Mouse (Mus musculus) ovary, postnatal 10 days (tissue): ENCODE measurements around the gene Mrpl52.

Experiments used
- DNase-seq: peaks from one replicate; pipeline ENCODE4 v3.0.0; 2022; ENCODE audit warnings: low spot score

The Mrpl52 gene

GRCm38 (mm10) chr14:54426689-54427398, at the start of gene Mrpl52:
Mrpl52 (plus strand) TSS chr14:54426909.
- peak; percentile 85 for DNase-seq

GRCm38 (mm10) chr14:54377166-54377565, 49.5 kb upstream of the Mrpl52 start:
- DNase-seq: no peak

- no peak for DNase-seq
Observed at GRCm38 (mm10) chr14:54379571-54379970, 47.1 kb upstream of the Mrpl52 start.

- no peak for DNase-seq
Observed at GRCm38 (mm10) chr14:54380616-54381015, 46.1 kb upstream of the Mrpl52 start.

- DNase-seq: no peak
Observed at GRCm38 (mm10) chr14:54381816-54382215, 44.9 kb upstream of the Mrpl52 start.

GRCm38 (mm10) chr14:54382641-54383040, 44.1 kb upstream of the Mrpl52 start:
- no peak for DNase-seq

GRCm38 (mm10) chr14:54383355-54383771, 43.3 kb upstream of the Mrpl52 start:
- DNase-seq: no peak

- no peak for DNase-seq
Observed at GRCm38 (mm10) chr14:54384396-54384795, 42.3 kb upstream of the Mrpl52 start.

- no peak for DNase-seq
Observed at GRCm38 (mm10) chr14:54385968-54386618, 40.6 kb upstream of the Mrpl52 start.

- DNase-seq: no peak
Observed at GRCm38 (mm10) chr14:54387546-54387945, 39.2 kb upstream of the Mrpl52 start.

- no peak for DNase-seq
Observed at GRCm38 (mm10) chr14:54390843-54391242, 35.9 kb upstream of the Mrpl52 start.

- no peak for DNase-seq
Observed at GRCm38 (mm10) chr14:54393794-54394193, 32.9 kb upstream of the Mrpl52 start.

- DNase-seq: no peak
Observed at GRCm38 (mm10) chr14:54394309-54394708, 32.4 kb upstream of the Mrpl52 start.

GRCm38 (mm10) chr14:54396685-54397084, 30.0 kb upstream of the Mrpl52 start:
- no peak for DNase-seq

- DNase-seq: no peak
Observed at GRCm38 (mm10) chr14:54397872-54398527, 28.7 kb upstream of the Mrpl52 start.

- DNase-seq: no peak
Observed at GRCm38 (mm10) chr14:54398528-54398916, 28.2 kb upstream of the Mrpl52 start.

- DNase-seq: no peak
Observed at GRCm38 (mm10) chr14:54398921-54399382, 27.8 kb upstream of the Mrpl52 start.

GRCm38 (mm10) chr14:54401723-54402122, 25.0 kb upstream of the Mrpl52 start:
- DNase-seq: no peak

GRCm38 (mm10) chr14:54408336-54409056, 18.2 kb upstream of the Mrpl52 start:
- DNase-seq: no peak

GRCm38 (mm10) chr14:54409057-54409645, 17.6 kb upstream of the Mrpl52 start:
- DNase-seq: no peak

- no peak for DNase-seq
Observed at GRCm38 (mm10) chr14:54409980-54410810, 16.5 kb upstream of the Mrpl52 start.
